Mouse (Mus musculus) testis, adult 2 months (tissue): Measurements from ENCODE around the gene Gm43517. TPM values are rescaled to one million over a fixed set of nuclear protein-coding genes. Genes with fewer than 3 reads are reported as not detected.

Experiments used
- H3K27ac ChIP-seq: fragments of 200-500 bp; 2 replicates; pipeline ENCODE4 v1.5.1; 2012; ENCODE audit warnings: low read depth, low read length; ENCODE audit not compliant: control insufficient read depth, insufficient read depth
- H3K27me3 ChIP-seq: fragments of 200-500 bp; 2 replicates; pipeline ENCODE4 v1.6.1; 2012; ENCODE audit warnings: mild to moderate bottlenecking, low read length, moderate library complexity; ENCODE audit not compliant: control insufficient read depth, insufficient read depth
- H3K36me3 ChIP-seq: fragments of 200-500 bp; 2 replicates; pipeline ENCODE4 v1.6.1; 2012; ENCODE audit warnings: mild to moderate bottlenecking, low read length; ENCODE audit not compliant: control insufficient read depth, insufficient read depth
- H3K4me1 ChIP-seq: fragments of 200-500 bp; 2 replicates; pipeline ENCODE4 v1.6.1; 2012; ENCODE audit warnings: low read length; ENCODE audit not compliant: control insufficient read depth, insufficient read depth
- H3K4me3 ChIP-seq: fragments of 200-500 bp; 2 replicates; pipeline ENCODE4 v1.5.1; 2012; ENCODE audit warnings: low read depth, mild to moderate bottlenecking, low read length, moderate library complexity, mixed read lengths; ENCODE audit not compliant: control insufficient read depth
- CTCF ChIP-seq: fragments of 200-500 bp; IDR thresholded peaks from 2 replicates; pipeline ENCODE4 v1.5.1; 2012; ENCODE audit warnings: low read depth, mild to moderate bottlenecking, inconsistent platforms, low read length, moderate library complexity; ENCODE audit not compliant: control insufficient read depth, insufficient read depth, insufficient replicate concordance
- POLR2A ChIP-seq: fragments of 200-500 bp; IDR thresholded peaks from 2 replicates; pipeline ENCODE4 v1.6.1; 2012; ENCODE audit warnings: low read depth, mild to moderate bottlenecking, inconsistent platforms, low read length, moderate library complexity; ENCODE audit not compliant: control insufficient read depth
- polyA plus RNA-seq: library from polyadenylated mRNA; depleted of rRNA; stranded (reverse); fragments of >200 nt; gene quantifications from 2 replicates; pipeline ENCODE4 v1.2.3, GENCODE M21; 2012; rRNA removed

Gene Gm43517
- 0.02 TPM in 1 of 2 replicates, not detected in the other for polyA plus RNA-seq

DNA sequence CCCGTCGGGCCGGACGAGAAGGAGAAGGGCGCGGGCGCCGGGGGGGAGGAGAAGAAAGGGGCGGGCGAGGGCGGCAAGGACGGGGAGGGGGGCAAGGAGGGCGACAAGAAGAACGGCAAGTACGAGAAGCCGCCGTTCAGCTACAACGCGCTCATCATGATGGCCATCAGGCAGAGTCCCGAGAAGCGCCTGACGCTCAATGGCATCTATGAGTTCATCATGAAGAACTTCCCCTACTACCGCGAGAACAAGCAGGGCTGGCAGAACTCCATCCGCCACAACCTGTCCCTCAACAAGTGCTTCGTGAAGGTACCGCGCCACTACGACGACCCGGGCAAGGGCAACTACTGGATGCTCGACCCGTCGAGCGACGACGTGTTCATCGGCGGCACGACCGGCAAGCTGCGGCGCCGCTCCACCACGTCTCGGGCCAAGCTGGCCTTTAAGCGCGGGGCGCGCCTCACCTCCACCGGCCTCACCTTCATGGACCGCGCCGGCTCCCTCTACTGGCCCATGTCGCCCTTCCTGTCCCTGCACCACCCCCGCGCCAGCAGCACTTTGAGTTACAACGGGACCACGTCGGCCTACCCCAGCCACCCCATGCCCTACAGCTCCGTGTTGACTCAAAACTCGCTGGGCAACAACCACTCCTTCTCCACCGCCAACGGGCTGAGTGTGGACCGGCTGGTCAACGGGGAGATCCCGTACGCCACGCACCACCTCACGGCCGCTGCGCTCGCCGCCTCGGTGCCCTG, at the start of gene Gm43517:
Gene Gm43517, plus strand, starts transcription at position 299 of the 755 bp plus-strand sequence.
- TF ChIP-seq POLR2A (no peak), CTCF (no peak)
- H3K4me1 ChIP-seq, result peaks cover 14% of the 10 kb centered on the region
- H3K27me3 ChIP-seq, result peaks cover 11% of the 10 kb centered on the region
- H3K27ac ChIP-seq, result no peak within 1 kb of the TSS
- peak within 1 kb of the TSS; percentile 53 for H3K4me3 ChIP-seq
- H3K36me3 ChIP-seq, result no peaks in the 10 kb centered on the region

DNA sequence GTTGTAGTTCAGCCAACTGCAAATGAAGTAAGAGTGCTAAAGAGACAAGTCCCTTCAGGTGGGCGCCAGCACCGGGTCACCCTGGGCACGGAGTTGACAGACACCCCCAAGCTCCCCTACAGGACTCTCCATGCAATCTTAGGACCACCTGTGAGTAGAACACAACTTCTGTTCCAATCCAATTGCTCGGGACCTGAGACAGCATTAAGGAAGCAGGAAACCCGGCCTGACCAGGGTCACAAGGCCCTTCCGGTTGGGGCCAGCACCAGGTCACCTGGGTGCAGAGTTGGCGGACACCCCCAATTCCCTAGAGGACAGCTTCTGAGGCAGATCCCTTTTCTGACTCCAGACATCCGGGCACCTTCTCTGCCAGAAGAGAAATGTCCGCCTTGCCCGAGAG, 35.3 kb upstream of the Gm43517 start:
- Histone ChIP-seq H3K4me3 (no peak overlapping the region), H3K4me1 (no peaks in the 10 kb centered on the region), H3K27me3 (no peaks in the 10 kb centered on the region), H3K27ac (no peak overlapping the region), H3K36me3 (no peaks in the 10 kb centered on the region)
- TF ChIP-seq CTCF, result no peak

DNA sequence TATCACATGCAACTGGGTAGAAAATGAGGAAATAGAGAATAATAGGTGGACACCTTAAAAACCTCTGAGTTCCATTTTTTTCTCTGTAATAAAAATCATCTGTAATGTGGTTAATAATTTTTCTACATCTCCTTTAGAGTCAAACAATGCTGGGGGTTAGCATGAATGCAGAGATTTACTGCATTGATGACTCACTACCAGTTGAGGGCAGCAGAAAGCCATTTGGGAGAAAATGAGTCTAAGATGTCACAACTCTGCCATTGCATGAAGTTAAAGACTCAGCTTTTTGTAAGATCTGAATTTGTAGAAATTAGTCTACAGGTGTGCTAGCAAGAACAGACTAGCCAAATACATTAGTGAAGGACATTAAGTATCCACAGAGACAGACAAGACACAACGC, 16.0 kb upstream of the Gm43517 start:
- H3K36me3 ChIP-seq, result no peaks in the 10 kb centered on the region
- H3K27ac ChIP-seq, result no peak overlapping the region
- TF ChIP-seq POLR2A (no peak), CTCF (no peak)
- peaks cover 2% of the 10 kb centered on the region; the same call in 1 of the 2 replicates for H3K27me3 ChIP-seq
- H3K4me1 ChIP-seq, result no peaks in the 10 kb centered on the region
- H3K4me3 ChIP-seq, result no peak overlapping the region

DNA sequence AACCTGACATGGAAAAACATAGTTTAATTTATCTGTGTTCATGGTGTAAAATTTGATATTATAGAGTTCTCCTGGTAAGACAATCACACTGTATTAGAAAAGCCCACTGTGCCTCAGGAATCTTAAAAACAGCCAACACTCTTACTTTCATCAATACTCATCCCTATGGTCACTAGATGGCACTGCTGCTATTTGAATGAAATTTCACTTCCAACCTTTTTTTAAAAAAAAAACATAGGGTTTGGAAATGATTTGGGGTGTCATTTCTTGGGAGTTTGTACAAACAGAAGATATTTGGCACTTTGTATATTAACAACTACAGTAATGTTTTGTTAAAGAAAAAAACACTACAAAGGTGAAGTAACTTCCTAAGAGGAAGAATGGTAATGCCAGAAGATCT, 12.8 kb upstream of the Gm43517 start:
- no peak for TF ChIP-seq POLR2A
- Histone ChIP-seq H3K36me3 (no peaks in the 10 kb centered on the region), H3K27me3 (peaks cover 2% of the 10 kb centered on the region; the same call in 1 of the 2 replicates), H3K4me3 (no peak overlapping the region), H3K27ac (no peak overlapping the region), H3K4me1 (no peaks in the 10 kb centered on the region; the same call in 1 of the 2 replicates)

DNA sequence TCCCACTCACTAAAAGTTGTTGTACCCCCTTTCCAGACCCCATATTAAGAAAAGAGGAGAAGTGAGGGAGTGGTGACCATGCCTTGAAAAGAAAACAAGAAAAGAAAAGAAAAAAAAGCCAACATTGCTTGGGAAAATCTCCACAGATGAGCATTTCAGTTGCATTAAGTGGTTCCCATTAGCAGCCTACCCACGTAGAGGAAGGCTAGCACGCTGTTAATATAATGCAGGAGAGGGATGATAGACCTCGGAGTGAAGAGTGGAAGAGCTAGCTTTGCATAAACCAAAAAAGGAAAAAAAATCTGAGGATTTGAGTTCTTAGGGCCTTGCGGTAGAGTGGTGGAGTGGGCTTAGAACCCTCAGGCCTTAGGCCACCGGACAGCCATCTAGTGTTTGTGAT, 11.8 kb upstream of the Gm43517 start:
- H3K27ac ChIP-seq, result no peak overlapping the region
- no peaks in the 10 kb centered on the region; the same call in 1 of the 2 replicates for H3K4me1 ChIP-seq

GRCm38 (mm10) chr12:49373821-49374605, 11.0 kb upstream of the Gm43517 start:
- no peak for TF ChIP-seq POLR2A
- no peak for TF ChIP-seq CTCF
- Histone ChIP-seq H3K27me3 (peaks cover 2% of the 10 kb centered on the region; the same call in 1 of the 2 replicates), H3K4me3 (no peak overlapping the region), H3K27ac (no peak overlapping the region), H3K4me1 (no peaks in the 10 kb centered on the region; the same call in 1 of the 2 replicates), H3K36me3 (no peaks in the 10 kb centered on the region)

More for the DNA sequence above, 11.8 kb upstream of the Gm43517 start:
- TF ChIP-seq CTCF (no peak), POLR2A (no peak)
- H3K4me3 ChIP-seq, result no peak overlapping the region
- peaks cover 2% of the 10 kb centered on the region; the same call in 1 of the 2 replicates for H3K27me3 ChIP-seq
- no peaks in the 10 kb centered on the region for H3K36me3 ChIP-seq

GRCm38 (mm10) chr12:49374606-49374995, 10.4 kb upstream of the Gm43517 start:
- no peaks in the 10 kb centered on the region; the same call in 1 of the 2 replicates for H3K4me1 ChIP-seq
- H3K4me3 ChIP-seq, result no peak overlapping the region
- TF ChIP-seq POLR2A, result no peak
- no peak for TF ChIP-seq CTCF
- H3K36me3 ChIP-seq, result no peaks in the 10 kb centered on the region
- H3K27me3 ChIP-seq, result peaks cover 2% of the 10 kb centered on the region; the same call in 1 of the 2 replicates
- H3K27ac ChIP-seq, result no peak overlapping the region
